Mouse (Mus musculus): ENCODE data around the gene Rps6kb1. TPM values are rescaled to one million over a fixed set of nuclear protein-coding genes. Genes with fewer than 3 reads are reported as not detected.

Gene Rps6kb1
- polyA plus RNA-seq, 1 experiment from 2014 or later = 60.5 TPM

DNA sequence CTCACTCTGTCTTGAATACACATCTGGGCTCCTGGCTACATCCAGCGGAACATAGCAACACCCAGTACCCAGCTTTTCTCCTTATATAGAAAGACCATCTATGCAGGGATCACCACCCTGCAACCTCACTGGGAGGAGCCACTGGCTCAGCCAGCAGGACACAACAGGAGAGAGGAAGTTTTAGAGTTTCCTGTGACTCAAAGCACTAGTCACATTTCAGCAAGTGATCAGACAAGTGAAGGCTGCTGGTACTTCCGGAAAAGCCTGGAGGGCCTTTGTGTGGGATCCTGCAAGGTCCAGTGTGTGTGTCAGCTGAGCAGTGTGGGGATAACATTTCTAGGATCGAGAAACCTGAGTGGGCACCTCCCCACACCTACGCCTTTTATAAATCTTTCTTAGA, 32.6 kb upstream of the Rps6kb1 start:
- WGBS = 49% methylated on average over 4 of the region's 4 CpGs
- H3K27ac ChIP-seq (replicated peaks; ENCODE audit: low read depth, low read length) = peak overlapping the region; percentile 29; the same call in 1 of the 2 replicates
- no peaks in the 10 kb centered on the region; the same call in 1 of the 2 replicates for H3K36me3 ChIP-seq (ENCODE audit: control insufficient read depth, insufficient read depth, low read length)
- H3K4me2 ChIP-seq (ENCODE audit: low read depth, low read length) = no peak overlapping the region
- H3K9me3 ChIP-seq (ENCODE audit: control insufficient read depth, low read length) = no peaks in the 10 kb centered on the region
- H3K4me1 ChIP-seq (ENCODE audit: control insufficient read depth, insufficient read depth, low read length) = peaks cover 12% of the 10 kb centered on the region; the same call in 1 of the 2 replicates
- ATAC-seq (ENCODE audit: low read depth) (no peak), DNase-seq (ENCODE audit: low spot score) (peak; percentile 42)
- no peak overlapping the region for H3K9ac ChIP-seq (ENCODE audit: low read depth, low read length)
- H3K4me3 ChIP-seq (ENCODE audit: low read depth, low read length) = no peak overlapping the region
- no peaks in the 10 kb centered on the region for H3K27me3 ChIP-seq (replicated peaks; ENCODE audit: control insufficient read depth, insufficient read depth, low read length)

DNA sequence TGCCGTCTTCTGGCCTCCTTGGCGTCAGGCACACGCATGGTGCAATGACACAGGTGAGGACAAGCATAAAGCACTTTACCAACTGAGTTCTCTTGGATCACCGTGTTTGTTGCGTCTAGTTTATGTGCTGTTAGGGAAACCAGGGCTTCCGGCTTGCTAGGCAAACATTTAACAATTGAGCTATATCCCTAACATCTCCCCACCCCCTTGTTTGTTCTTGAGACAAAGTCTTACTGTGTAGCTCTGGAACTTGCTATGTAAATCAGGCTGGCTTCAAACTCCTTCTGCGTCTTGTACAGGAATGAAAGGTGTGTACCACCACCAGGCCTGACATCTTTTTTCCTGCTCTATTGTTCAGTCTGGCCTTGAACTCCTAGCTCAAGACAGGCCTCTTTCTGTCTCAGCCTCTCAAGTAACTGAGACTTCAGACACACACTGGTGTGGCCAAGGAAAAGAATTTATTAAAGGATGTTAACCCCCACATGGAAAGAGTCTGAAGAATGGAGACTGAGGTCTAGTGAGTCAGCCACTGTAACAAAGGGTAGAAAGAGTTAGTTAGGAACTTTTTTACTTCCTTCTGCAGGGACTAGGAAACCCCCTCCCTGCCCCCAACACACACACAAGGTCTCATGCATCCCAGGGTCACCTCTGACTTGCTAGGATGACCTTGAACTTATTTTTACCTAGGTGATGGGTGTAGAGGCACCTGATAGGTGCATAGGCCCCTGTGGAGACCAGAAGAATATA, 31.2 kb upstream of the Rps6kb1 start:
- Histone ChIP-seq H3K4me3 (ENCODE audit: low read depth, low read length) (no peak overlapping the region), H3K4me2 (ENCODE audit: low read depth, low read length) (no peak overlapping the region), H3K4me1 (ENCODE audit: control insufficient read depth, insufficient read depth, low read length) (peaks cover 22% of the 10 kb centered on the region), H3K36me3 (ENCODE audit: control insufficient read depth, insufficient read depth, low read length) (no peaks in the 10 kb centered on the region), H3K27ac (replicated peaks; ENCODE audit: low read depth, low read length) (no peak overlapping the region), H3K9me3 (ENCODE audit: control insufficient read depth, low read length) (no peaks in the 10 kb centered on the region), H3K9ac (ENCODE audit: low read depth, low read length) (no peak overlapping the region), H3K27me3 (replicated peaks; ENCODE audit: control insufficient read depth, insufficient read depth, low read length) (no peaks in the 10 kb centered on the region)
- peak; percentile 29 for DNase-seq (ENCODE audit: low spot score)
- 87% methylated on average over 7 of the region's 7 CpGs for WGBS
- ATAC-seq (ENCODE audit: low read depth) = no peak

DNA sequence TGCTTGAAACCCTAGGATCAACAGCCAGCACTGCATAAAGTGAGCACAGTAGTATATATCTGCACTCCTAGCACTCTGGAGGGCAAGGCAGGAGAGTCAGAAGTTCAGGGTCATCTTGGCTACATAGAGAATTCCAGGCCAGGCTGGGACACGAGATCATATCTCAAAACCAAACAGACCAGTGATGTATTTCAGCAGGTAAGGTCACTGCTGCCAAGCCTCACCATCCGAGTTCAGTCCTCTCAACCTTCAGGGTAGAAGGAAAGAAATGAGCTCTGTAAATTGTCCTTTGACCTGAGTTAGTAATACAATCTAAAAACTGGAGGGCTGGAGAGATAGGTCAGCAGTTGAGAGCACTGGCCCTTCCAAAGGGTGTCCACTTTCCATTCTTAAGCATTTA, 29.8 kb upstream of the Rps6kb1 start:
- Histone ChIP-seq H3K9ac (ENCODE audit: low read depth, low read length) (no peak overlapping the region), H3K27me3 (replicated peaks; ENCODE audit: control insufficient read depth, insufficient read depth, low read length) (no peaks in the 10 kb centered on the region), H3K4me1 (ENCODE audit: control insufficient read depth, insufficient read depth, low read length) (peaks cover 28% of the 10 kb centered on the region), H3K36me3 (ENCODE audit: control insufficient read depth, insufficient read depth, low read length) (no peaks in the 10 kb centered on the region), H3K9me3 (ENCODE audit: control insufficient read depth, low read length) (no peaks in the 10 kb centered on the region), H3K4me3 (ENCODE audit: low read depth, low read length) (no peak overlapping the region), H3K27ac (replicated peaks; ENCODE audit: low read depth, low read length) (no peak overlapping the region), H3K4me2 (ENCODE audit: low read depth, low read length) (no peak overlapping the region)
- ATAC-seq (ENCODE audit: low read depth) = no peak
- 53% methylated on average over 2 of the region's 2 CpGs for WGBS
- no peak for DNase-seq (ENCODE audit: low spot score)

DNA sequence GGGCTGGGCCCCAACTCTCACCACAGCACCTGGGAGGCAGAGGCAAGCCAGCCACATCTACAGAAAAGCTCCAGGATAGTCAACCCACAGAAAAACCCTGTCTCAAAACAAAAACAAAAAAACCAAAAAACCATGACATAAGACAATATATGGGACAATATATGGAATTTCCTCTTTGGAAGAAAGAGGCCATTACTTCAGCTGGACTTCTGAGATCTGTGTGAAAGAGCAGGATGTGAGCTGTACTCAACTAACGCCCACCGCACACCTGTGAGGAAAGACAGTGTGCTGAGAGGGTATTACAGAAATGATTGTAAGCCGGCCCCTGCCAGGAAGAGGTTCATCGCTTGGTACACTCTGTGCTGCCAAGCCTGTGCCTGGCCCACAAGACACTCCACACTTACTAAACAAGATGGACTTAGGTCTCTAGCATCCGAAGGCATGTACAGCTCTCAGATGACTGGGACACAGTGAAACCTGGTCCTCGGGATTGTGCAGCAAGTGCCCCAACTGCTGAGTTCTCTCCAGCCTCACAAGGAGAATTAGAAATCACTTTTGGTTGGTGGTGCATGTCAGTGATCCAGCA, 29.1 kb upstream of the Rps6kb1 start:
- WGBS = 88% methylated on average over 6 of the region's 6 CpGs
- no peak for ATAC-seq (ENCODE audit: low read depth)
- Histone ChIP-seq H3K27me3 (replicated peaks; ENCODE audit: control insufficient read depth, insufficient read depth, low read length) (no peaks in the 10 kb centered on the region), H3K4me3 (ENCODE audit: low read depth, low read length) (no peak overlapping the region), H3K4me1 (ENCODE audit: control insufficient read depth, insufficient read depth, low read length) (peaks cover 24% of the 10 kb centered on the region), H3K27ac (replicated peaks; ENCODE audit: low read depth, low read length) (no peak overlapping the region), H3K36me3 (ENCODE audit: control insufficient read depth, insufficient read depth, low read length) (no peaks in the 10 kb centered on the region), H3K9me3 (ENCODE audit: control insufficient read depth, low read length) (no peaks in the 10 kb centered on the region), H3K4me2 (ENCODE audit: low read depth, low read length) (no peak overlapping the region), H3K9ac (ENCODE audit: low read depth, low read length) (no peak overlapping the region)
- no peak for DNase-seq (ENCODE audit: low spot score)

DNA sequence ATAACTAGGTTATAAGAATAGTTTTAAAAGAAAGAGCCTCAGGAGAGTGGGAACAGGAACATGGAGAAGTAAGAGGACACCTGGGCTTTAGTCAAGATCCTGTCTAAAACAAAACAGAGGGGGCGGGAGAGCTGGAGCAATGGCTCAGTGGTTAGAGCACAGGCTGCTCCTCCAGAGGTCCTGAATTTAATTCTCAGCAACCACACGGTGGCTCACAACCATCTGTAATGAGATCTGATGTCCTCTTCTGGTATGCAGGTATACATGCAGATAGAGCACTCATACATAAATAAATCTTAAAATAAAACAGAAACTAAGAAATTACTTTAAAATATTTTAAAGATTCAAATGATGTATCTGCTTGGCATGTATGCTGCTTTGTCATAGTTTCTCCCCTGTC, 28.0 kb upstream of the Rps6kb1 start:
- Histone ChIP-seq H3K9me3 (ENCODE audit: control insufficient read depth, low read length) (no peaks in the 10 kb centered on the region), H3K4me3 (ENCODE audit: low read depth, low read length) (no peak overlapping the region), H3K4me2 (ENCODE audit: low read depth, low read length) (no peak overlapping the region), H3K36me3 (ENCODE audit: control insufficient read depth, insufficient read depth, low read length) (no peaks in the 10 kb centered on the region), H3K27me3 (replicated peaks; ENCODE audit: control insufficient read depth, insufficient read depth, low read length) (no peaks in the 10 kb centered on the region), H3K27ac (replicated peaks; ENCODE audit: low read depth, low read length) (peak overlapping the region; percentile 80; the same call in 1 of the 2 replicates), H3K9ac (ENCODE audit: low read depth, low read length) (no peak overlapping the region), H3K4me1 (ENCODE audit: control insufficient read depth, insufficient read depth, low read length) (peaks cover 24% of the 10 kb centered on the region)
- WGBS = 62% methylated on average over 2 of the region's 2 CpGs
- no peak for DNase-seq (ENCODE audit: low spot score)
- no peak for ATAC-seq (ENCODE audit: low read depth)

DNA sequence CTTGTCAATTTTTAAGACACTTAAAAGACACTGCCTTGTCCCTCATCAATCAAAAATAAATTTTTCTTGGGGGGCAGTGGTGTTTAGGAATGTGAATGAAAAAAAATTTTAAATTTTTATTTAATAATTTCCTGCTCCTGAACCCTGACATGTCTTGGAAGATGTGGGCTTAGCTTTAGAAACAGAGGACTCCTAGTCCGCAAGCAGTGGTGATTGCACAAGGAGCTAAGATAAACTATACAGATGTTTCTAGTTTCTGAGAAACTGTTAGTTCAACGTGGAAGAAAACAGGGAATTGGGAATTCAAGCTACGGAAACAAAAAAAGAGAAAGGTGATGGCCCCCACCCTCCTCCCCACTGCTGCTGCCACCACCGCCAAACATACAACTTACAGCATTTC, 27.3 kb upstream of the Rps6kb1 start:
- Histone ChIP-seq H3K27me3 (replicated peaks; ENCODE audit: control insufficient read depth, insufficient read depth, low read length) (no peaks in the 10 kb centered on the region), H3K4me3 (ENCODE audit: low read depth, low read length) (no peak overlapping the region), H3K9me3 (ENCODE audit: control insufficient read depth, low read length) (no peaks in the 10 kb centered on the region), H3K9ac (ENCODE audit: low read depth, low read length) (no peak overlapping the region), H3K4me1 (ENCODE audit: control insufficient read depth, insufficient read depth, low read length) (peaks cover 24% of the 10 kb centered on the region), H3K36me3 (ENCODE audit: control insufficient read depth, insufficient read depth, low read length) (no peaks in the 10 kb centered on the region), H3K4me2 (ENCODE audit: low read depth, low read length) (0 out of 2 replicates have a peak overlapping the region, but pooled peaks have one; percentile 33), H3K27ac (replicated peaks; ENCODE audit: low read depth, low read length) (peak overlapping the region; percentile 80)
- ATAC-seq (ENCODE audit: low read depth) = no peak
- no peak for DNase-seq (ENCODE audit: low spot score)
- WGBS = 38% methylated on average over 4 of the region's 4 CpGs

DNA sequence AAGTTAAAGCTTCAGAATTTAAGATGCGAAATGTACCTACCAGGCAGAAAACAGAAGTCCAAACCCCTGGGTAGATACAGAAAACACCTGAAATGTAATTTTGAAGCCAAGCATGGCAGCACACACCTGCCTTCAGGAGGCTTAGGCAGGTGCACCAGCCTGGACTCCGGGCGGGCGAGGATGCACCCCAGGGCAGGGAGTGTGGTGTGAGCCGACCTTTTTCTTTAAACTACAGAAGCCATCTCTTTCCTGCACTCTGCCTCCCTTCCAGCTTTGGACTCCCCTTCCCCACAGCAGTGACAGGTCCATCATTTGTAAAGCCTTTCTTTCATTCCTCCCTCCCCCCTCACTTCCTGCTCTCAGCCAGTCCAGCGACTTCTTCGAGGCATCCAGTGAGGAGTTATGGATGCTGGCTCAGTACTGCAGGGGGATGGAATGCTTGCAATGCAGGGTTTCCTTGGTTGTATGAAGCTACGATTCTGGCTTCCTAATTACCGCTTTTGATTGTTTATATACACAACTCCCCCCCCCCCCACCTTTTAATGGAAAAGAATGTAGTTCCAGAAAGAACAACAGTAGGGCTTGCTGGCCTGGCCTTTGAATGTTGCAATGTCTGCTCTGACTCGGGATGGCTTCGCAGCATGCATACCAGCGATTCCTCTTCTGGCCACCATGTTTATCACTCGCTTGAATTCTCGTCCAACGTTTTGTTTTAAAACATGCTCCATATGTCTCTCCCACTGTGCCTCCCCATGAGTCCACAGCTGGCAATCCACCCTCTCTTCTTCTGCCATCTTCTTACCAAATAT, 26.6 kb upstream of the Rps6kb1 start:
- 15% methylated on average over 15 of the region's 15 CpGs for WGBS
- H3K27ac ChIP-seq (replicated peaks; ENCODE audit: low read depth, low read length) = peak overlapping the region; percentile 80
- H3K9ac ChIP-seq (ENCODE audit: low read depth, low read length) = no peak overlapping the region
- no peaks in the 10 kb centered on the region for H3K36me3 ChIP-seq (ENCODE audit: control insufficient read depth, insufficient read depth, low read length)
- H3K9me3 ChIP-seq (ENCODE audit: control insufficient read depth, low read length) = no peaks in the 10 kb centered on the region
- no peaks in the 10 kb centered on the region for H3K27me3 ChIP-seq (replicated peaks; ENCODE audit: control insufficient read depth, insufficient read depth, low read length)
- H3K4me3 ChIP-seq (ENCODE audit: low read depth, low read length) = no peak overlapping the region
- ATAC-seq (ENCODE audit: low read depth) (peak; percentile 42), DNase-seq (ENCODE audit: low spot score) (peak; percentile 75)
- H3K4me1 ChIP-seq (ENCODE audit: control insufficient read depth, insufficient read depth, low read length) = peaks cover 24% of the 10 kb centered on the region
- H3K4me2 ChIP-seq (ENCODE audit: low read depth, low read length) = peak overlapping the region; percentile 33

DNA sequence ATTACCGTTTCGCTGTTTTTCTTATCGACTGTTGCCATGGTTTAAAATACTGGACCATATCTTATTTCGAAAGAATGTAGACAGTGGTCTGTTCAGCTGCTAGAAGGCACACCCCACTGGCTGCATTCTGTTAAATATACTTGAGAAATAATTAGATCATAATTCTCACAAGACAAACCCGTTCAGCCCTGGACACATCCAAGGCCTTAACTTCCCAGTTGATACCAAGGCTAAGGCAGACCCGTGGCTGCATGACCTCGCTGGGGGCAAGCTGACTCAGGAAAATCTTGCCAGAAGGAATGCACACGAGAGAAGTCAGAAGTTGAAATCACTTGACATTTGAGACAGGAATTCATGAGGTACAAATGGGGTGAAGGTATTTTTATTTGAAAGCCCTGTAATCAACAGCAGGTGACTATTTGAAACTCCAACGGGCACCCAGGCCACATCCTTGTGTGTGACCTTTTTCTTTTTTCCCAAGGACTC, 25.7 kb upstream of the Rps6kb1 start:
- H3K9me3 ChIP-seq (ENCODE audit: control insufficient read depth, low read length) = no peaks in the 10 kb centered on the region
- no peak overlapping the region for H3K9ac ChIP-seq (ENCODE audit: low read depth, low read length)
- H3K4me2 ChIP-seq (ENCODE audit: low read depth, low read length) = peak overlapping the region; percentile 11; the same call in 1 of the 2 replicates
- H3K27ac ChIP-seq (replicated peaks; ENCODE audit: low read depth, low read length) = peak overlapping the region; percentile 80
- peaks cover 24% of the 10 kb centered on the region for H3K4me1 ChIP-seq (ENCODE audit: control insufficient read depth, insufficient read depth, low read length)
- peaks cover 3% of the 10 kb centered on the region; the same call in 1 of the 2 replicates for H3K36me3 ChIP-seq (ENCODE audit: control insufficient read depth, insufficient read depth, low read length)
- WGBS = 12% methylated on average over 9 of the region's 9 CpGs
- no peaks in the 10 kb centered on the region for H3K27me3 ChIP-seq (replicated peaks; ENCODE audit: control insufficient read depth, insufficient read depth, low read length)
- H3K4me3 ChIP-seq (ENCODE audit: low read depth, low read length) = no peak overlapping the region
- DNase-seq (ENCODE audit: low spot score) (peak; percentile 83), ATAC-seq (ENCODE audit: low read depth) (peak; percentile 59; the same call in 1 of the 2 replicates)

Data from embryonic facial prominence, embryonic 14.5 days (tissue).